Mouse (Mus musculus): ENCODE measurements around the gene Lipt1. TPM values are rescaled to one million over a fixed set of nuclear protein-coding genes. Genes with fewer than 3 reads are reported as not detected.

Gene Lipt1
- total RNA-seq, 2 experiments from 2014 or later, result 5.5 to 5.8 TPM

GRCm38 (mm10) chr1:37890025-37890652 is 18.6 kb downstream of the Lipt1 start, which contains the start of the genes Mitd1 and Mrpl30:
Mitd1 (minus strand) TSS chr1:37890411.
Mrpl30 (plus strand) TSS chr1:37890477.
- intact Hi-C loops (cut with DNase I; ENCODE audit: low total_unique reads), result no loop called here
- DNase-seq, result peak; percentile 85

- intact Hi-C loops (cut with DNase I; ENCODE audit: low total_unique reads), result no loop called here
- no peak for DNase-seq
Measured at GRCm38 (mm10) chr1:37891400-37891799, 19.9 kb downstream of the Lipt1 start.

GRCm38 (mm10) chr1:37894606-37895005 is 23.1 kb downstream of the Lipt1 start:
- DNase-seq, result no peak
- intact Hi-C loops (cut with DNase I; ENCODE audit: low total_unique reads), result no loop called here

GRCm38 (mm10) chr1:37899816-37900215 is 28.3 kb downstream of the Lipt1 start:
- no peak for DNase-seq
- intact Hi-C loops (cut with DNase I; ENCODE audit: low total_unique reads), result loop anchor here (5.0 kb wide), 1 partner anchor 92 kb away; no protein-coding TSS in a partner anchor

GRCm38 (mm10) chr1:37900288-37900687 is 28.8 kb downstream of the Lipt1 start:
- DNase-seq, result no peak
- intact Hi-C loops (cut with DNase I; ENCODE audit: low total_unique reads), result loop anchor here (5.0 kb wide), 1 partner anchor 92 kb away; no protein-coding TSS in a partner anchor

GRCm38 (mm10) chr1:37903178-37903577 is 31.6 kb downstream of the Lipt1 start:
- DNase-seq, result no peak
- intact Hi-C loops (cut with DNase I; ENCODE audit: low total_unique reads), result loop anchor here (5.0 kb wide), 1 partner anchor 89 kb away; no protein-coding TSS in a partner anchor

GRCm38 (mm10) chr1:37912751-37913150 is 41.2 kb downstream of the Lipt1 start:
- intact Hi-C loops (cut with DNase I; ENCODE audit: low total_unique reads), result no loop called here

GRCm38 (mm10) chr1:37916393-37916792 is 44.9 kb downstream of the Lipt1 start, which contains the start of gene Lyg2:
Lyg2 (minus strand) TSS chr1:37916493.
- intact Hi-C loops (cut with DNase I; ENCODE audit: low total_unique reads), result no loop called here
- DNase-seq, result no peak

More at GRCm38 (mm10) chr1:37912751-37913150, 41.2 kb downstream of the Lipt1 start:
- DNase-seq, result no peak

GRCm38 (mm10) chr1:37917666-37918065 is 46.1 kb downstream of the Lipt1 start:
- DNase-seq, result no peak
- intact Hi-C loops (cut with DNase I; ENCODE audit: low total_unique reads), result no loop called here

- intact Hi-C loops (cut with DNase I; ENCODE audit: low total_unique reads), result no loop called here
Measured at GRCm38 (mm10) chr1:37918096-37918495, 46.6 kb downstream of the Lipt1 start.

GRCm38 (mm10) chr1:37922536-37922935 is 51.0 kb downstream of the Lipt1 start:
- intact Hi-C loops (cut with DNase I; ENCODE audit: low total_unique reads), result no loop called here

More at GRCm38 (mm10) chr1:37918096-37918495, 46.6 kb downstream of the Lipt1 start:
- DNase-seq, result no peak

More at GRCm38 (mm10) chr1:37922536-37922935, 51.0 kb downstream of the Lipt1 start:
- DNase-seq, result no peak

Other genes with a start within 250 kb of the Lipt1 start
- under 1 TPM; 0.25 to 0.35 TPM for gene 2010300C02Rik, start 151.7 kb upstream of the Lipt1 start, total RNA-seq (2021)
- gene Tsga10, start 5.3 kb upstream of the Lipt1 start, total RNA-seq (2021), result 1 to 10 TPM; 2.2 to 2.4 TPM
- gene Mitd1, start 18.7 kb downstream of the Lipt1 start, total RNA-seq (2021), result 1 to 10 TPM; 2.2 to 2.5 TPM
- 100 to 1,000 TPM; 229 to 257 TPM for gene Mrpl30, start 18.7 kb downstream of the Lipt1 start, total RNA-seq (2021)
- not detected for gene Lyg2, start 44.8 kb downstream of the Lipt1 start, total RNA-seq (2021)
- gene Lyg1, start 86.0 kb downstream of the Lipt1 start, total RNA-seq (2021), result not detected
- 10 to 100 TPM; 36.4 to 39.5 TPM for gene Txndc9, start 126.2 kb downstream of the Lipt1 start, total RNA-seq (2021)
- 10 to 100 TPM; 40.3 to 40.9 TPM for gene Eif5b, start 126.3 kb downstream of the Lipt1 start, total RNA-seq (2021)

Measured in gastrocnemius, postnatal 14 days (tissue).